Mouse (Mus musculus) neural tube, embryonic 12.5 days (tissue): ENCODE data around the gene C1qtnf1. TPM values are rescaled to one million over a fixed set of nuclear protein-coding genes. Genes with fewer than 3 reads are reported as not detected.
A peak's percentile ranks its signal among the peaks of the same experiment; 100 is the strongest.

Source experiments
- ATAC-seq: fragments of 200-750 bp; cut with Nextera tagmentation; 2 replicates; pipeline ENCODE4 v1.8.0; 2017; ENCODE audit warnings: low read depth, mild to moderate bottlenecking, moderate TSS enrichment, moderate library complexity; ENCODE audit not compliant: low FRiP score
- H3K27ac ChIP-seq: fragments of 300-500 bp; sonication (generic); 2 replicates; pipeline ENCODE4 v1.5.1; 2016
- H3K27me3 ChIP-seq: fragments of 300-500 bp; sonication (generic); replicated peaks from 2 replicates; pipeline ENCODE4 v1.6.1; 2016; ENCODE audit warnings: mild to moderate bottlenecking
- H3K36me3 ChIP-seq: fragments of 300-500 bp; sonication (generic); 2 replicates; pipeline ENCODE4 v1.6.1; 2016; ENCODE audit warnings: mild to moderate bottlenecking
- H3K4me1 ChIP-seq: fragments of 300-500 bp; sonication (generic); 2 replicates; pipeline ENCODE4 v1.6.1; 2016
- H3K4me2 ChIP-seq: fragments of 300-500 bp; sonication (generic); replicated peaks from 2 replicates; pipeline ENCODE4 v1.6.1; 2016; ENCODE audit warnings: mild to moderate bottlenecking
- H3K4me3 ChIP-seq: fragments of 300-500 bp; sonication (generic); 2 replicates; pipeline ENCODE4 v1.5.1; 2016
- H3K9ac ChIP-seq: fragments of 300-500 bp; sonication (generic); 2 replicates; pipeline ENCODE4 v1.6.1; 2016; ENCODE audit warnings: mild to moderate bottlenecking
- H3K9me3 ChIP-seq: fragments of 300-500 bp; sonication (generic); 2 replicates; pipeline ENCODE4 v1.6.1; 2016; ENCODE audit warnings: mild to moderate bottlenecking
- WGBS: fragments of 180-500 bp; shearing (Covaris S2); methylation state at CpG from one replicate; pipeline ENCODE4 v1.1.7; 2016; 5-methylcytosine and 5-hydroxymethylcytosine counted together
- polyA plus RNA-seq: library from polyadenylated mRNA; unstranded; fragments of >200 nt; fragmentation: Nextera tagmentation; extraction: Ambion mirVana; gene quantifications from 2 replicates; pipeline ENCODE4 v1.2.1, GENCODE M21; 2016

C1qtnf1 gene
- polyA plus RNA-seq, 1 experiment from 2014 or later, result 3.1 TPM

GRCm38 (mm10) chr11:118443201-118443970 is 15.4 kb downstream of the C1qtnf1 start:
- ATAC-seq, result no peak

DNA sequence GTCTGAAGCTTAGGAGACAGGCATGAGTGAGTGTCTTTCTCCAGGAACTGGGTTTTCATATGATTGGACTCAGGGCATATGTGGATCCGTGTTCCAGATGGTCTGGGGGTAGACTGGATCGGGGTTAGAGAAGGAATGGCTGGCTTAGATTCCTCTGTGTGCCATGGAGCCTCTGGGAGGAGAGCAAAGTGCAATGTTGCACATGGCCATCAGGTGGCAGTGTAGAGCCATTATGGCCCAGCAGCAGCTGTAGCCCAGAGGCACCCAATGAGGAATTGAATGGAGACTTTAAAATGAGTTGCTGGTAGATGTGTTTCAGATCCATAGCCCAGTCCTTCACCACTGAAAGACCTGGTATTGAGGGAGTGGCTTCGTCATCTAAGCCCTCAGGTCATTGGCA is 17.8 kb downstream of the C1qtnf1 start:
- peaks cover 4% of the 10 kb centered on the region for H3K27me3 ChIP-seq
- H3K4me1 ChIP-seq, result no peaks in the 10 kb centered on the region
- WGBS, result 15% methylated on average over 3 of the region's 3 CpGs
- no peak overlapping the region for H3K27ac ChIP-seq
- H3K9me3 ChIP-seq, result no peaks in the 10 kb centered on the region
- H3K4me3 ChIP-seq, result no peak overlapping the region
- no peaks in the 10 kb centered on the region for H3K36me3 ChIP-seq
- H3K4me2 ChIP-seq, result no peak overlapping the region
- no peak overlapping the region for H3K9ac ChIP-seq
- peak; percentile 53; the same call in 1 of the 2 replicates for ATAC-seq

More at GRCm38 (mm10) chr11:118443201-118443970, 15.4 kb downstream of the C1qtnf1 start:
- H3K9ac ChIP-seq, result no peak overlapping the region
- H3K36me3 ChIP-seq, result no peaks in the 10 kb centered on the region
- H3K27ac ChIP-seq, result no peak overlapping the region
- 32% methylated on average over 11 of the region's 11 CpGs for WGBS
- no peak overlapping the region for H3K4me3 ChIP-seq
- H3K4me1 ChIP-seq, result peaks cover 14% of the 10 kb centered on the region
- no peaks in the 10 kb centered on the region for H3K9me3 ChIP-seq
- H3K4me2 ChIP-seq, result no peak overlapping the region
- peaks cover 4% of the 10 kb centered on the region for H3K27me3 ChIP-seq

- Histone ChIP-seq H3K4me3 (no peak overlapping the region), H3K9me3 (no peaks in the 10 kb centered on the region), H3K9ac (no peak overlapping the region), H3K36me3 (no peaks in the 10 kb centered on the region), H3K27me3 (peaks cover 4% of the 10 kb centered on the region), H3K4me2 (no peak overlapping the region), H3K27ac (no peak overlapping the region), H3K4me1 (no peaks in the 10 kb centered on the region)
- ATAC-seq, result no peak
- 60% methylated on average over 4 of the region's 4 CpGs for WGBS
These were observed 19.3 kb downstream of the C1qtnf1 start for GRCm38 (mm10) chr11:118447346-118447745.

DNA sequence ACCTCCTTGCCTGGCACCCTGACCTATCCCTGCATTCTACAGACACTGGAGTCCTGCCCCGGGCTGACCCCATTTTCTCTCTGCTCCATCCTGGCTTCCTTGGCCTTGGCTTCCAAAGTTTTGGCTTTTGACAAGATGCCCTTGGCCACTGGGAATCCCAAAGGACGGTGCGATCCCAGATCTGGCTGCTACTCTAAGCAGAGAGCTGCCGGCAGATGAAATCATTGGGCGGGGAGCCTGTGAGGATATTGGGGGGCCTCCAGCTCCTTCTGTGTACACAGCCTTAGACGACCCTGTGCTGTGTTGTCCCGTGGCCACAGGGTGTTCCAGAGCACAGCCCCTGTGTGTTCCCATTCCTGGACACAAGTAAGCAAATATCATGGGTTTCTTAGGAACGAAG is 20.4 kb downstream of the C1qtnf1 start:
- Histone ChIP-seq H3K9ac (no peak overlapping the region), H3K27ac (no peak overlapping the region), H3K36me3 (no peaks in the 10 kb centered on the region), H3K4me3 (no peak overlapping the region), H3K27me3 (peaks cover 4% of the 10 kb centered on the region), H3K4me1 (no peaks in the 10 kb centered on the region), H3K4me2 (no peak overlapping the region), H3K9me3 (no peaks in the 10 kb centered on the region)
- WGBS, result 91% methylated on average over 8 of the region's 8 CpGs
- ATAC-seq, result no peak

- no peaks in the 10 kb centered on the region for H3K9me3 ChIP-seq
- 88% methylated on average over 6 of the region's 6 CpGs for WGBS
- H3K27ac ChIP-seq, result no peak overlapping the region
- no peaks in the 10 kb centered on the region for H3K36me3 ChIP-seq
- H3K4me2 ChIP-seq, result no peak overlapping the region
- H3K9ac ChIP-seq, result no peak overlapping the region
- no peak overlapping the region for H3K4me3 ChIP-seq
- H3K27me3 ChIP-seq, result no peaks in the 10 kb centered on the region
- H3K4me1 ChIP-seq, result no peaks in the 10 kb centered on the region
- no peak for ATAC-seq
These were observed 23.2 kb downstream of the C1qtnf1 start for GRCm38 (mm10) chr11:118451211-118451610.

GRCm38 (mm10) chr11:118452955-118453354 is 25.0 kb downstream of the C1qtnf1 start:
- H3K4me1 ChIP-seq, result no peaks in the 10 kb centered on the region
- H3K4me3 ChIP-seq, result no peak overlapping the region
- H3K27me3 ChIP-seq, result no peaks in the 10 kb centered on the region
- WGBS, result 58% methylated on average over 2 of the region's 2 CpGs
- H3K9me3 ChIP-seq, result no peaks in the 10 kb centered on the region
- no peak for ATAC-seq
- no peaks in the 10 kb centered on the region for H3K36me3 ChIP-seq
- H3K4me2 ChIP-seq, result no peak overlapping the region
- H3K27ac ChIP-seq, result no peak overlapping the region
- H3K9ac ChIP-seq, result no peak overlapping the region

GRCm38 (mm10) chr11:118453886-118454671 is 26.1 kb downstream of the C1qtnf1 start:
- Histone ChIP-seq H3K27me3 (no peaks in the 10 kb centered on the region), H3K4me3 (no peak overlapping the region), H3K27ac (no peak overlapping the region), H3K9me3 (no peaks in the 10 kb centered on the region), H3K4me2 (no peak overlapping the region), H3K36me3 (no peaks in the 10 kb centered on the region), H3K4me1 (peaks cover 4% of the 10 kb centered on the region; the same call in 1 of the 2 replicates), H3K9ac (no peak overlapping the region)
- 68% methylated on average over 11 of the region's 11 CpGs for WGBS
- no peak for ATAC-seq

DNA sequence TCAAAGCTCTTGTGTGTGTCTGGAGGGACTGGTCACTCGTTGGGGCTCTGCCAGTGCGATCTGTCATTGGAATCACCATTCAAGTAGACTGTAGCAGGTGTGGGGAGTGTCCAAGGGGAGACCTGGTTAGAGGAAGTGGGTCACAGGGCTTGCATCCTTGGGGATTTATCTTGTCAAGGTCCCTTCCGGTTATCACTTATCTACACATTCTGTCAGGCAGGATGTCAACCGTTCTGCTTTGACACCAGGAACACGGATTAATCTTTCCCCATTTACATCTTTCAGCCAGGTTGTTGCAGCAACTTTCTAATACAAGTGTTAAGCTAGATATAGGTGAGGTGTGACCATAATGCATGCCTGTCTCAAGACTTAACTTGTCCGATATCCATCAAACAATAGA is 27.8 kb downstream of the C1qtnf1 start:
- H3K4me3 ChIP-seq, result no peak overlapping the region
- no peak overlapping the region for H3K9ac ChIP-seq
- H3K4me2 ChIP-seq, result no peak overlapping the region
- 89% methylated on average over 6 of the region's 6 CpGs for WGBS
- no peaks in the 10 kb centered on the region for H3K9me3 ChIP-seq
- H3K36me3 ChIP-seq, result no peaks in the 10 kb centered on the region
- H3K27ac ChIP-seq, result no peak overlapping the region
- no peak for ATAC-seq
- peaks cover 6% of the 10 kb centered on the region; the same call in 1 of the 2 replicates for H3K4me1 ChIP-seq
- no peaks in the 10 kb centered on the region for H3K27me3 ChIP-seq

DNA sequence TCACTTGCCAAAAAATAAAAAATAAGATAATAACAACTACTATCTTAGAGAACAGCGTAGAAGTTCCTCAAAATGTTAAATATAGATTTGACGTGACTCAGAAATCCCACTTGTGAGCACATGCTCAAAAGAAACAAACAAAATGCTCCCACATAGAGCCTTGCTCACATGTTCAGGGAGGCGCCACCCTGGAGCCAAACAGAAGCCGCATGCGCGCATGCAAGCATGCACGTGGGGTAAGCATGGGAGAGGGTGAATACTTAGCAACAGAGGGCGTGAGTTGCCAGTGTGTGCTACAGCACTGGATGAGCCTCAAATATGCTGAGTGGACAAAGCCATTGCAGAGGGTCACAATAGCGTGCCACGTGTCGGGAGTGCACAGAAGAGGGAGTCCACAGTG is 28.9 kb downstream of the C1qtnf1 start:
- ATAC-seq, result no peak
- H3K9ac ChIP-seq, result no peak overlapping the region
- peaks cover 6% of the 10 kb centered on the region; the same call in 1 of the 2 replicates for H3K4me1 ChIP-seq
- H3K4me2 ChIP-seq, result no peak overlapping the region
- H3K27ac ChIP-seq, result no peak overlapping the region
- H3K36me3 ChIP-seq, result no peaks in the 10 kb centered on the region
- 85% methylated on average over 11 of the region's 11 CpGs for WGBS
- H3K4me3 ChIP-seq, result no peak overlapping the region
- no peaks in the 10 kb centered on the region for H3K9me3 ChIP-seq
- no peaks in the 10 kb centered on the region for H3K27me3 ChIP-seq

GRCm38 (mm10) chr11:118459051-118459450 is 31.0 kb downstream of the C1qtnf1 start:
- ATAC-seq, result no peak

GRCm38 (mm10) chr11:118459536-118459935 is 31.5 kb downstream of the C1qtnf1 start:
- Histone ChIP-seq H3K27me3 (no peaks in the 10 kb centered on the region), H3K36me3 (no peaks in the 10 kb centered on the region), H3K4me1 (peaks cover 6% of the 10 kb centered on the region; the same call in 1 of the 2 replicates), H3K9ac (no peak overlapping the region), H3K27ac (no peak overlapping the region), H3K4me2 (no peak overlapping the region), H3K4me3 (no peak overlapping the region), H3K9me3 (no peaks in the 10 kb centered on the region)
- WGBS, result 72% methylated on average over 4 of the region's 4 CpGs
- no peak for ATAC-seq

More at GRCm38 (mm10) chr11:118459051-118459450, 31.0 kb downstream of the C1qtnf1 start:
- Histone ChIP-seq H3K9me3 (no peaks in the 10 kb centered on the region), H3K4me1 (peaks cover 6% of the 10 kb centered on the region; the same call in 1 of the 2 replicates), H3K4me3 (no peak overlapping the region), H3K27me3 (no peaks in the 10 kb centered on the region), H3K4me2 (no peak overlapping the region), H3K27ac (no peak overlapping the region), H3K9ac (no peak overlapping the region), H3K36me3 (no peaks in the 10 kb centered on the region)
- WGBS, result 49% methylated on average over 8 of the region's 8 CpGs

DNA sequence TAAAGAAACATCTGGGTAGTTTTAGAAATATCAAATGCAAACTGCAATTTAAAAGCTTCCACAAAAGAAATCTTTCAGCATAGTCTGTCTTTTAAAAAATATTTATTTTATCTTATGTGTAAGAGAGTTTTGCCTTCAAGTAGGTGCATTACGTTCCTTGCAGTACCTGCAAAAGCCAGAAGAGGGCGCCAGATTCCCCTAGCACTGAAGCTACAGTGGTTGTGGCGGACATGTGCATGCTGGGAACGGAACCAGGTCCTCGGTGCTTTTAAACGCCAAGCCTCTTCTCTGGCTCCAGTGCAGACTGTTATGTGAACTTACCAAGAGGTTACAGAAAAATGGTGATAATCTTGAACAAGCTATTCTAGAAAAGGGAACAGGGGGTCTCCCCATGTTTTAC is 32.3 kb downstream of the C1qtnf1 start:
- Histone ChIP-seq H3K36me3 (no peaks in the 10 kb centered on the region), H3K9me3 (no peaks in the 10 kb centered on the region), H3K4me1 (peaks cover 6% of the 10 kb centered on the region; the same call in 1 of the 2 replicates), H3K27me3 (no peaks in the 10 kb centered on the region), H3K9ac (no peak overlapping the region), H3K27ac (no peak overlapping the region), H3K4me2 (no peak overlapping the region), H3K4me3 (no peak overlapping the region)
- 57% methylated on average over 6 of the region's 6 CpGs for WGBS
- ATAC-seq, result no peak
